Mouse (Mus musculus): ENCODE measurements at regions not wholly inside any gene's neighbourhood (a gene's known extent, or its start where the extent isn't known, plus 50 kb on each side); places are given as distances from the start of the nearest gene placed in this dataset.

GRCm38 (mm10) chr2:11853210-11853973 lies 75.7 kb downstream of the Ankrd16 start:
- no peak for TF ChIP-seq POLR2A (IDR thresholded peaks at IDR 0.05; ENCODE audit: low read depth, low read length)
- TF ChIP-seq CTCF (conservative IDR thresholded peaks at IDR 0.05; ENCODE audit: insufficient read depth, insufficient read length, low read depth, low read length): no peak
